Mouse (Mus musculus) MEL (cell line): ENCODE results near the gene C1s1. TPM values are rescaled to one million over a fixed set of nuclear protein-coding genes. Genes with fewer than 3 reads are reported as not detected.
A peak's percentile ranks its signal among the peaks of the same experiment; 100 is the strongest.
"Not testable (repeated sequence)": the region's sequence is repeated elsewhere in the genome, so short reads cannot be mapped to it uniquely, and the experiment has no call there.

Experiments
- DNase-seq: peaks from one replicate; pipeline ENCODE4 v3.0.0; 2011; ENCODE audit warnings: low read depth, low spot score
- H3K27ac ChIP-seq: 2 replicates; pipeline ENCODE4 v1.5.1; 2012; ENCODE audit warnings: low read depth, mild to moderate bottlenecking, control low read depth, low read length, moderate library complexity; ENCODE audit not compliant: control insufficient read depth
- H3K27me3 ChIP-seq, 2 experiments: fragments of 150-350 bp in 1 of 2; sonication (generic) in 1 of 2; 2 replicates each; pipeline ENCODE4 v1.6.1; 2012; ENCODE audit warnings: low read length in 2 of 2, mild to moderate bottlenecking in 2 of 2, improper control_type of control experiment in 1 of 2, moderate library complexity in 1 of 2; ENCODE audit not compliant: insufficient read depth in 2 of 2, control insufficient read depth in 1 of 2
- H3K36me3 ChIP-seq, 2 experiments: 2 replicates each; pipeline ENCODE4 v1.6.1; 2012 to 2014; ENCODE audit warnings: low read length in 2 of 2, improper control_type of control experiment in 1 of 2, inconsistent platforms in 1 of 2, mild to moderate bottlenecking in 1 of 2; ENCODE audit not compliant: insufficient read depth in 2 of 2, control insufficient read depth in 1 of 2
- H3K4me1 ChIP-seq, 2 experiments: fragments of 150-350 bp in 1 of 2; sonication (generic) in 1 of 2; 2 replicates each; pipeline ENCODE4 v1.6.1; 2012; ENCODE audit warnings: low read length in 2 of 2, improper control_type of control experiment in 1 of 2, mild to moderate bottlenecking in 1 of 2; ENCODE audit not compliant: insufficient read depth in 2 of 2, control insufficient read depth in 1 of 2
- H3K4me3 ChIP-seq, 2 experiments: fragments of 150-350 bp in 1 of 2; sonication (generic) in 1 of 2; 2 replicates each; pipeline ENCODE4 v1.5.1; 2012; ENCODE audit warnings: low read depth in 2 of 2, low read length in 2 of 2, mild to moderate bottlenecking in 2 of 2, moderate library complexity in 2 of 2, control low read depth in 1 of 2, improper control_type of control experiment in 1 of 2; ENCODE audit not compliant: control insufficient read depth in 1 of 2, insufficient read depth in 1 of 2
- H3K79me2 ChIP-seq: 2 replicates; pipeline ENCODE4 v1.6.1; 2012; ENCODE audit warnings: mild to moderate bottlenecking, low read length, moderate library complexity; ENCODE audit not compliant: control insufficient read depth, poor library complexity, insufficient read depth
- H3K9ac ChIP-seq: 2 replicates; pipeline ENCODE4 v1.6.1; 2012; ENCODE audit warnings: low read depth, mild to moderate bottlenecking, control low read depth, low read length, moderate library complexity; ENCODE audit not compliant: control insufficient read depth, poor library complexity, severe bottlenecking
- H3K9me3 ChIP-seq: fragments of 150-350 bp; sonication (generic); replicated peaks from 2 replicates; pipeline ENCODE4 v1.6.1; 2012; ENCODE audit warnings: mild to moderate bottlenecking, low read length, improper control_type of control experiment, moderate library complexity; ENCODE audit not compliant: insufficient read depth
- CTCF ChIP-seq, 3 experiments: IDR thresholded peaks in 2 of 3; conservative IDR thresholded peaks in 1 of 3; 2 replicates each; pipeline ENCODE4 v1.5.1; 2011 to 2012; ENCODE audit warnings: low read length in 3 of 3, low read depth in 2 of 3, mild to moderate bottlenecking in 2 of 3, improper control_type of control experiment in 1 of 3, inconsistent platforms in 1 of 3, mixed read lengths in 1 of 3, moderate library complexity in 1 of 3; ENCODE audit not compliant: control insufficient read depth in 1 of 3, insufficient read depth in 1 of 3, poor library complexity in 1 of 3, severe bottlenecking in 1 of 3
- E2F4 ChIP-seq: IDR thresholded peaks from 2 replicates; pipeline ENCODE4 v1.6.1; 2011; ENCODE audit warnings: low read depth, low read length, improper control_type of control experiment, borderline replicate concordance
- ELF1 ChIP-seq: IDR thresholded peaks from 2 replicates; pipeline ENCODE4 v1.6.1; 2014; ENCODE audit warnings: low read depth, mild to moderate bottlenecking, inconsistent platforms, low read length, improper control_type of control experiment, moderate library complexity
- GABPA ChIP-seq: IDR thresholded peaks from 2 replicates; pipeline ENCODE4 v1.6.1; 2012; ENCODE audit warnings: low read depth, mild to moderate bottlenecking, inconsistent platforms, low read length, improper control_type of control experiment, moderate library complexity
- HCFC1 ChIP-seq: IDR thresholded peaks from 2 replicates; pipeline ENCODE4 v1.6.1; 2012; ENCODE audit warnings: low read depth, mild to moderate bottlenecking, inconsistent platforms, low read length, improper control_type of control experiment, moderate library complexity
- MAZ ChIP-seq: IDR thresholded peaks from 2 replicates; pipeline ENCODE4 v1.6.1; 2012; ENCODE audit warnings: low read depth, mild to moderate bottlenecking, inconsistent platforms, low read length, improper control_type of control experiment
- NELFE ChIP-seq: IDR thresholded peaks from 2 replicates; pipeline ENCODE4 v1.6.1; 2011; ENCODE audit warnings: low read depth, low read length, improper control_type of control experiment
- POLR2AphosphoS5 ChIP-seq: IDR thresholded peaks from 2 replicates; pipeline ENCODE4 v1.6.1; 2012; ENCODE audit warnings: low read depth, borderline replicate concordance, mild to moderate bottlenecking, inconsistent platforms, low read length, moderate library complexity, mixed read lengths
- RAD21 ChIP-seq: IDR thresholded peaks from 2 replicates; pipeline ENCODE4 v1.6.1; 2011; ENCODE audit warnings: mild to moderate bottlenecking, low read depth, low read length, improper control_type of control experiment
- RCOR1 ChIP-seq: IDR thresholded peaks from 2 replicates; pipeline ENCODE4 v1.6.1; 2012; ENCODE audit warnings: low read depth, mild to moderate bottlenecking, inconsistent platforms, low read length, improper control_type of control experiment
- SIN3A ChIP-seq: IDR thresholded peaks from 2 replicates; pipeline ENCODE4 v1.6.1; 2012; ENCODE audit warnings: low read length, improper control_type of control experiment, inconsistent platforms
- SMC3 ChIP-seq: IDR thresholded peaks from 2 replicates; pipeline ENCODE4 v1.6.1; 2011; ENCODE audit warnings: low read depth, low read length, improper control_type of control experiment
- TBP ChIP-seq: IDR thresholded peaks from 2 replicates; pipeline ENCODE4 v1.8.0; 2011; ENCODE audit warnings: low read depth, low read length, improper control_type of control experiment
- ZC3H11A ChIP-seq: IDR thresholded peaks from 2 replicates; pipeline ENCODE4 v1.6.1; 2012; ENCODE audit warnings: low read depth, mild to moderate bottlenecking, inconsistent platforms, low read length, improper control_type of control experiment
- ZMIZ1 ChIP-seq: IDR thresholded peaks from 2 replicates; pipeline ENCODE4 v1.6.1; 2012; ENCODE audit warnings: low read depth, mild to moderate bottlenecking, inconsistent platforms, low read length, improper control_type of control experiment, moderate library complexity
- ZNF384 ChIP-seq: IDR thresholded peaks from 2 replicates; pipeline ENCODE4 v1.6.1; 2012; ENCODE audit warnings: low read depth, mild to moderate bottlenecking, inconsistent platforms, low read length, improper control_type of control experiment
- polyA plus RNA-seq, 2 experiments: library from polyadenylated mRNA; stranded (reverse) in 1 of 2; unstranded in 1 of 2; fragments of >175 nt in 1 of 2; fragments of >200 nt in 1 of 2; gene quantifications; 2 replicates each; pipeline versions ENCODE4 v1.2.1 to v1.2.4; 2012; ENCODE audit warnings: low replicate concordance in 2 of 2, low read depth in 1 of 2; ENCODE audit not compliant: insufficient read length in 2 of 2, insufficient read depth in 1 of 2, missing spikeins in 1 of 2
- total RNA-seq: library from RNA; depleted of rRNA; stranded (reverse); fragments of 300-350 nt; gene quantifications from 2 replicates; pipeline ENCODE4 v1.2.3, GENCODE M21; 2012

The C1s1 gene
- total and polyA plus RNA-seq, 3 experiments, result 0.46 to 1.5 TPM; not detected in 1

GRCm38 (mm10) chr6:124527881-124528280, 14.3 kb downstream of the C1s1 start:
- H3K27me3 ChIP-seq, result no peaks in the 10 kb centered on the region
- no peaks in the 10 kb centered on the region for H3K36me3 ChIP-seq
- H3K9me3 ChIP-seq, result no peaks in the 10 kb centered on the region
- no peaks in the 10 kb centered on the region for H3K4me1 ChIP-seq
- H3K9ac ChIP-seq, result no peak overlapping the region
- DNase-seq, result no peak
- TF ChIP-seq NELFE (no peak), POLR2AphosphoS5 (no peak), SIN3A (no peak), E2F4 (no peak)
- TF ChIP-seq, all 39 proteins: peak for 0
- Histone ChIP-seq H3K79me2 (no peaks in the 10 kb centered on the region), H3K4me3 (no peak overlapping the region), H3K27ac (no peak overlapping the region)

- H3K4me3 ChIP-seq, H3K9me3 ChIP-seq, H3K27ac ChIP-seq, H3K4me1 ChIP-seq, H3K9ac ChIP-seq, H3K27me3 ChIP-seq, H3K79me2 ChIP-seq, H3K36me3 ChIP-seq: not testable (repeated sequence)
- DNase-seq, result peak; percentile 23
Measured at GRCm38 (mm10) chr6:124522082-124522481, 20.1 kb downstream of the C1s1 start.

GRCm38 (mm10) chr6:124517733-124518132, 24.4 kb downstream of the C1s1 start:
- H3K9me3 ChIP-seq, DNase-seq, H3K4me1 ChIP-seq, H3K4me3 ChIP-seq, H3K27me3 ChIP-seq, H3K36me3 ChIP-seq, H3K9ac ChIP-seq, H3K79me2 ChIP-seq, H3K27ac ChIP-seq: not testable (repeated sequence)

GRCm38 (mm10) chr6:124512355-124512836, 29.8 kb downstream of the C1s1 start, which contains the start of gene C1ra:
TSS of gene C1ra (plus strand) at chr6:124512405.
- Histone ChIP-seq H3K4me3 (peak within 1 kb of the TSS; percentile 65 to 78), H3K9ac (peak within 1 kb of the TSS; percentile 33; the same call in 1 of the 2 replicates)

More at GRCm38 (mm10) chr6:124512355-124512836, 29.8 kb downstream of the C1s1 start, which contains the start of gene C1ra:
- no peaks in the 10 kb centered on the region for H3K79me2 ChIP-seq
- H3K36me3 ChIP-seq, result peaks cover 0 to 2% of the 10 kb centered on the region in 2 experiments; a peak in 1 of 4 replicates
- no peaks in the 10 kb centered on the region for H3K9me3 ChIP-seq
- DNase-seq, result peak; percentile 67
- H3K4me1 ChIP-seq, result peaks cover 0 to 2% of the 10 kb centered on the region in 2 experiments; a peak in 2 of 4 replicates
- H3K27me3 ChIP-seq, result no peaks in the 10 kb centered on the region; a peak in 1 of 4 replicates
- TF ChIP-seq TBP (no peak), GABPA (no peak), RAD21 (peak; percentile 75), SIN3A (peak; percentile 39; the same call in 1 of the 2 replicates), RCOR1 (peak; percentile 44; the same call in 1 of the 2 replicates), CTCF (IDR thresholded peaks at IDR 0.05 in 2 of 3, conservative IDR thresholded peaks at IDR 0.05 in 1 of 3; ENCODE audit: control insufficient read depth in 1 of 3, insufficient read depth in 1 of 3, low read depth in 2 of 3, low read length in 3 of 3, poor library complexity in 1 of 3, severe bottlenecking in 1 of 3) (peak; percentile 75 to 79 (median 77)), HCFC1 (0 out of 2 replicates have a peak, but pooled peaks have one; percentile 14), SMC3 (peak; percentile 87), ZMIZ1 (no peak), MAZ (no peak), ELF1 (no peak), NELFE (no peak), ZC3H11A (peak; percentile 69), ZNF384 (peak; percentile 79)
- TF ChIP-seq, all 39 proteins: peak for 8
- no peak within 1 kb of the TSS for H3K27ac ChIP-seq
